Comparison of ENCODE assay signal across 10 mouse cellular contexts in genomic region chr1:63247831-63248359, GRCm38 (mm10). TPM values are rescaled to one million over a fixed set of nuclear protein-coding genes. Genes with fewer than 3 reads are reported as not detected.
DNase-seq lines count a peak whose midpoint lies in the region; ATAC-seq and TF ChIP-seq lines count a peak whose summit lies in the region.
"Had no signal": no experiment of that assay in that cellular context is flagged by ENCODE, and none has a peak within 500 bp of the region (broad histone marks: within the 10 kb centered on the region; RNA-seq: fewer than 3 reads in every experiment).

No protein-coding gene starts in this region.

- no peaks in the 10 kb centered on the region for H3K4me1 ChIP-seq in liver, embryonic 12.5 days
- 0 out of 2 replicates have a peak, but pooled peaks cover 10% of the 10 kb centered on the region for H3K4me1 ChIP-seq in embryonic facial prominence, embryonic 15.5 days
- H3K4me1 ChIP-seq in intestine, postnatal 0 days (replicated peaks; ENCODE audit: control insufficient read depth, insufficient read depth, low read length): no peaks in the 10 kb centered on the region

- no peaks in the 10 kb centered on the region for H3K9me3 ChIP-seq in liver, embryonic 12.5 days (replicated peaks)
- no peaks in the 10 kb centered on the region for H3K9me3 ChIP-seq in embryonic facial prominence, embryonic 15.5 days (replicated peaks)
- no peaks in the 10 kb centered on the region for H3K9me3 ChIP-seq in intestine, postnatal 0 days (ENCODE audit: control insufficient read depth)

- WGBS in liver, embryonic 12.5 days (ENCODE audit: insufficient replicate concordance): 1% methylated on average over 18 of the region's 18 CpGs
- 0% methylated on average over 18 of the region's 18 CpGs for WGBS in embryonic facial prominence, embryonic 15.5 days
- WGBS in intestine, postnatal 0 days: 1% methylated on average over 18 of the region's 18 CpGs

- H3K4me3 ChIP-seq in liver, embryonic 12.5 days: peak overlapping the region; percentile 12; the same call in 1 of the 2 replicates
- H3K4me3 ChIP-seq in embryonic facial prominence, embryonic 15.5 days (replicated peaks): peak overlapping the region; percentile 31
- peak overlapping the region; percentile 26 for H3K4me3 ChIP-seq in intestine, postnatal 0 days (ENCODE audit: low read depth, low read length)

- H3K4me2 ChIP-seq in liver, embryonic 12.5 days: peak overlapping the region; percentile 40
- H3K4me2 ChIP-seq in embryonic facial prominence, embryonic 15.5 days (replicated peaks): peak overlapping the region; percentile 55
- H3K4me2 ChIP-seq in intestine, postnatal 0 days (replicated peaks; ENCODE audit: low read depth): peak overlapping the region; percentile 52

- peaks cover 94% of the 10 kb centered on the region for H3K27me3 ChIP-seq in liver, embryonic 12.5 days (replicated peaks)
- peaks cover 72% of the 10 kb centered on the region for H3K27me3 ChIP-seq in embryonic facial prominence, embryonic 15.5 days
- H3K27me3 ChIP-seq in intestine, postnatal 0 days (replicated peaks; ENCODE audit: control insufficient read depth, insufficient read depth, low read length): peaks cover 81% of the 10 kb centered on the region

- DNase-seq in liver: no peak
- peak; percentile 19 for DNase-seq in retina, postnatal 1 day
- no peak for DNase-seq in cerebellum, postnatal 36 days
- DNase-seq in urinary bladder, adult 18-20 months (ENCODE audit: low spot score in 2 of 2): no peak
- DNase-seq in gastrocnemius, postnatal 10 days: no peak
- DNase-seq: cerebellum, adult 9-11 months; gastrocnemius, postnatal 36 days had no signal

- H3K27ac ChIP-seq in liver, embryonic 12.5 days: no peak overlapping the region
- no peak overlapping the region for H3K27ac ChIP-seq in embryonic facial prominence, embryonic 15.5 days (replicated peaks)
- H3K27ac ChIP-seq in intestine, postnatal 0 days (ENCODE audit: low read depth, low read length): no peak overlapping the region

- no peak for ATAC-seq in liver, embryonic 12.5 days
- ATAC-seq in embryonic facial prominence, embryonic 15.5 days (ENCODE audit: insufficient number of reproducible peaks, low FRiP score, low TSS enrichment, low read depth): no peak
- ATAC-seq in intestine, postnatal 0 days: no peak

- H3K36me3 ChIP-seq in liver, embryonic 12.5 days: no peaks in the 10 kb centered on the region
- no peaks in the 10 kb centered on the region for H3K36me3 ChIP-seq in embryonic facial prominence, embryonic 15.5 days
- no peaks in the 10 kb centered on the region for H3K36me3 ChIP-seq in intestine, postnatal 0 days (ENCODE audit: control insufficient read depth, insufficient read depth)

- TF ChIP-seq CTCF in intestine, postnatal 0 days (IDR thresholded peaks at IDR 0.05; ENCODE audit: low read depth): no peak

- H3K9ac ChIP-seq in liver, embryonic 12.5 days: no peak overlapping the region
- H3K9ac ChIP-seq in embryonic facial prominence, embryonic 15.5 days: no peak overlapping the region
- no peak overlapping the region for H3K9ac ChIP-seq in intestine, postnatal 0 days (ENCODE audit: low read depth, low read length)

RNA-seq across cellular contexts. Expression of gene Zdbf2, which starts 25.2 kb away (rescaled TPM):
- polyA plus RNA-seq in liver, embryonic 12.5 days (2016; fragmentation: Nextera tagmentation; extraction: Ambion mirVana): 1.6 and 1.7 TPM in 2 replicates
- 16.1 and 19.3 TPM in 2 replicates for polyA plus RNA-seq in embryonic facial prominence, embryonic 15.5 days (2015; fragmentation: Nextera tagmentation; extraction: Ambion mirVana)
- polyA plus RNA-seq in intestine, postnatal 0 days (2015; fragmentation: Nextera tagmentation; extraction: Ambion mirVana): 1.8 and 1.9 TPM in 2 replicates
- total RNA-seq in gastrocnemius, postnatal 10 days (2021): 10 to 100 TPM; 30.3 to 36.6 TPM

RNA-seq across cellular contexts. Expression of gene Gpr1, which starts 33.6 kb away (rescaled TPM):
- 0.08 TPM in 1 of 2 replicates, not detected in the other for polyA plus RNA-seq in liver, embryonic 12.5 days (2016; fragmentation: Nextera tagmentation; extraction: Ambion mirVana)
- 0.11 and 0.33 TPM in 2 replicates for polyA plus RNA-seq in embryonic facial prominence, embryonic 15.5 days (2015; fragmentation: Nextera tagmentation; extraction: Ambion mirVana)
- polyA plus RNA-seq in intestine, postnatal 0 days (2015; fragmentation: Nextera tagmentation; extraction: Ambion mirVana): 0.08 TPM in 2 replicates
- under 1 TPM; 0.29 to 0.59 TPM for total RNA-seq in gastrocnemius, postnatal 10 days (2021)
